Mouse (Mus musculus): ENCODE measurements around the gene Gm45837. TPM values are rescaled to one million over a fixed set of nuclear protein-coding genes. Genes with fewer than 3 reads are reported as not detected.

Gene Gm45837
- polyA plus RNA-seq, 1 experiment from 2014 or later, result not detected

GRCm38 (mm10) chr7:101465850-101466580 is 55.3 kb downstream of the Gm45837 start:
- 84% methylated on average over 8 of the region's 8 CpGs for WGBS
- H3K4me3 ChIP-seq (replicated peaks), result no peak overlapping the region
- peaks cover 12% of the 10 kb centered on the region for H3K4me1 ChIP-seq (replicated peaks)
- H3K27ac ChIP-seq, result no peak overlapping the region
- H3K9ac ChIP-seq (replicated peaks), result no peak overlapping the region
- no peak overlapping the region for H3K4me2 ChIP-seq
- H3K27me3 ChIP-seq, result no peaks in the 10 kb centered on the region; the same call in 1 of the 2 replicates
- no peaks in the 10 kb centered on the region for H3K36me3 ChIP-seq
- no peak for ATAC-seq (ENCODE audit: insufficient number of reproducible peaks, insufficient read depth, low FRiP score, low TSS enrichment, low read depth)
- H3K9me3 ChIP-seq, result no peaks in the 10 kb centered on the region

- Histone ChIP-seq H3K4me1 (replicated peaks) (peaks cover 13% of the 10 kb centered on the region), H3K36me3 (no peaks in the 10 kb centered on the region), H3K27ac (no peak overlapping the region), H3K4me2 (no peak overlapping the region), H3K9me3 (no peaks in the 10 kb centered on the region), H3K9ac (replicated peaks) (no peak overlapping the region), H3K27me3 (no peaks in the 10 kb centered on the region; the same call in 1 of the 2 replicates), H3K4me3 (replicated peaks) (no peak overlapping the region)
- 87% methylated on average over 6 of the region's 6 CpGs for WGBS
- no peak for ATAC-seq (ENCODE audit: insufficient number of reproducible peaks, insufficient read depth, low FRiP score, low TSS enrichment, low read depth)
These were observed 55.9 kb downstream of the Gm45837 start for GRCm38 (mm10) chr7:101466581-101467081.

- H3K36me3 ChIP-seq, result no peaks in the 10 kb centered on the region
These were observed 60.7 kb downstream of the Gm45837 start for GRCm38 (mm10) chr7:101471423-101471822.

GRCm38 (mm10) chr7:101471968-101472480 is 61.3 kb downstream of the Gm45837 start:
- Histone ChIP-seq H3K4me3 (replicated peaks) (no peak overlapping the region), H3K27ac (no peak overlapping the region), H3K36me3 (no peaks in the 10 kb centered on the region), H3K4me1 (replicated peaks) (peaks cover 3% of the 10 kb centered on the region; the same call in 1 of the 2 replicates), H3K9me3 (no peaks in the 10 kb centered on the region), H3K27me3 (no peaks in the 10 kb centered on the region), H3K4me2 (no peak overlapping the region), H3K9ac (replicated peaks) (no peak overlapping the region)
- ATAC-seq (ENCODE audit: insufficient number of reproducible peaks, insufficient read depth, low FRiP score, low TSS enrichment, low read depth), result no peak
- WGBS, result 79% methylated on average over 3 of the region's 3 CpGs

More at GRCm38 (mm10) chr7:101471423-101471822, 60.7 kb downstream of the Gm45837 start:
- Histone ChIP-seq H3K9ac (replicated peaks) (no peak overlapping the region), H3K9me3 (no peaks in the 10 kb centered on the region), H3K4me1 (replicated peaks) (peaks cover 3% of the 10 kb centered on the region; the same call in 1 of the 2 replicates), H3K27me3 (no peaks in the 10 kb centered on the region), H3K4me3 (replicated peaks) (no peak overlapping the region), H3K27ac (no peak overlapping the region), H3K4me2 (no peak overlapping the region)
- no peak for ATAC-seq (ENCODE audit: insufficient number of reproducible peaks, insufficient read depth, low FRiP score, low TSS enrichment, low read depth)
- 92% methylated on average over 2 of the region's 2 CpGs for WGBS

GRCm38 (mm10) chr7:101472598-101473558 is 62.2 kb downstream of the Gm45837 start:
- ATAC-seq (ENCODE audit: insufficient number of reproducible peaks, insufficient read depth, low FRiP score, low TSS enrichment, low read depth), result no peak
- no peaks in the 10 kb centered on the region for H3K27me3 ChIP-seq
- H3K9ac ChIP-seq (replicated peaks), result no peak overlapping the region
- no peaks in the 10 kb centered on the region for H3K36me3 ChIP-seq
- no peak overlapping the region for H3K4me2 ChIP-seq
- H3K27ac ChIP-seq, result no peak overlapping the region
- peaks cover 3% of the 10 kb centered on the region; the same call in 1 of the 2 replicates for H3K4me1 ChIP-seq (replicated peaks)
- H3K9me3 ChIP-seq, result no peaks in the 10 kb centered on the region
- 56% methylated on average over 10 of the region's 10 CpGs for WGBS
- no peak overlapping the region for H3K4me3 ChIP-seq (replicated peaks)

GRCm38 (mm10) chr7:101474399-101474811 is 63.7 kb downstream of the Gm45837 start:
- Histone ChIP-seq H3K4me1 (replicated peaks) (peaks cover 3% of the 10 kb centered on the region; the same call in 1 of the 2 replicates), H3K9ac (replicated peaks) (no peak overlapping the region), H3K9me3 (no peaks in the 10 kb centered on the region), H3K27me3 (no peaks in the 10 kb centered on the region), H3K4me2 (no peak overlapping the region), H3K36me3 (no peaks in the 10 kb centered on the region), H3K27ac (no peak overlapping the region), H3K4me3 (replicated peaks) (no peak overlapping the region)
- ATAC-seq (ENCODE audit: insufficient number of reproducible peaks, insufficient read depth, low FRiP score, low TSS enrichment, low read depth), result no peak
- WGBS, result 84% methylated on average over 5 of the region's 5 CpGs

GRCm38 (mm10) chr7:101476028-101476427 is 65.3 kb downstream of the Gm45837 start:
- 76% methylated on average over 3 of the region's 3 CpGs for WGBS

GRCm38 (mm10) chr7:101476493-101476892 is 65.8 kb downstream of the Gm45837 start:
- H3K4me2 ChIP-seq, result no peak overlapping the region

More at GRCm38 (mm10) chr7:101476028-101476427, 65.3 kb downstream of the Gm45837 start:
- no peak for ATAC-seq (ENCODE audit: insufficient number of reproducible peaks, insufficient read depth, low FRiP score, low TSS enrichment, low read depth)
- Histone ChIP-seq H3K9me3 (no peaks in the 10 kb centered on the region), H3K27me3 (no peaks in the 10 kb centered on the region), H3K9ac (replicated peaks) (no peak overlapping the region), H3K4me2 (no peak overlapping the region), H3K4me1 (replicated peaks) (peaks cover 5% of the 10 kb centered on the region; the same call in 1 of the 2 replicates), H3K27ac (no peak overlapping the region), H3K4me3 (replicated peaks) (no peak overlapping the region), H3K36me3 (no peaks in the 10 kb centered on the region)

GRCm38 (mm10) chr7:101477200-101477599 is 66.5 kb downstream of the Gm45837 start:
- Histone ChIP-seq H3K9me3 (no peaks in the 10 kb centered on the region), H3K27ac (no peak overlapping the region), H3K4me2 (no peak overlapping the region), H3K4me1 (replicated peaks) (peaks cover 5% of the 10 kb centered on the region), H3K9ac (replicated peaks) (no peak overlapping the region), H3K4me3 (replicated peaks) (no peak overlapping the region), H3K36me3 (no peaks in the 10 kb centered on the region), H3K27me3 (no peaks in the 10 kb centered on the region)
- WGBS, result 47% methylated on average over 5 of the region's 5 CpGs
- ATAC-seq (ENCODE audit: insufficient number of reproducible peaks, insufficient read depth, low FRiP score, low TSS enrichment, low read depth), result no peak

More at GRCm38 (mm10) chr7:101476493-101476892, 65.8 kb downstream of the Gm45837 start:
- ATAC-seq (ENCODE audit: insufficient number of reproducible peaks, insufficient read depth, low FRiP score, low TSS enrichment, low read depth), result no peak
- H3K4me3 ChIP-seq (replicated peaks), result no peak overlapping the region
- H3K27me3 ChIP-seq, result no peaks in the 10 kb centered on the region
- no peaks in the 10 kb centered on the region for H3K9me3 ChIP-seq
- H3K9ac ChIP-seq (replicated peaks), result no peak overlapping the region
- H3K27ac ChIP-seq, result no peak overlapping the region
- H3K4me1 ChIP-seq (replicated peaks), result peaks cover 8% of the 10 kb centered on the region
- WGBS, result 84% methylated on average over 4 of the region's 4 CpGs
- H3K36me3 ChIP-seq, result no peaks in the 10 kb centered on the region

GRCm38 (mm10) chr7:101478099-101478498 is 67.4 kb downstream of the Gm45837 start:
- H3K27me3 ChIP-seq, result no peaks in the 10 kb centered on the region
- no peak overlapping the region for H3K27ac ChIP-seq
- WGBS, result 75% methylated on average over 5 of the region's 5 CpGs
- no peak for ATAC-seq (ENCODE audit: insufficient number of reproducible peaks, insufficient read depth, low FRiP score, low TSS enrichment, low read depth)
- H3K4me1 ChIP-seq (replicated peaks), result peaks cover 11% of the 10 kb centered on the region; the same call in 1 of the 2 replicates
- H3K9ac ChIP-seq (replicated peaks), result no peak overlapping the region
- no peaks in the 10 kb centered on the region for H3K9me3 ChIP-seq
- no peak overlapping the region for H3K4me2 ChIP-seq
- H3K4me3 ChIP-seq (replicated peaks), result no peak overlapping the region
- no peaks in the 10 kb centered on the region for H3K36me3 ChIP-seq
